13 mouse cellular contexts compared by ENCODE assay signal in the genomic region with DNA sequence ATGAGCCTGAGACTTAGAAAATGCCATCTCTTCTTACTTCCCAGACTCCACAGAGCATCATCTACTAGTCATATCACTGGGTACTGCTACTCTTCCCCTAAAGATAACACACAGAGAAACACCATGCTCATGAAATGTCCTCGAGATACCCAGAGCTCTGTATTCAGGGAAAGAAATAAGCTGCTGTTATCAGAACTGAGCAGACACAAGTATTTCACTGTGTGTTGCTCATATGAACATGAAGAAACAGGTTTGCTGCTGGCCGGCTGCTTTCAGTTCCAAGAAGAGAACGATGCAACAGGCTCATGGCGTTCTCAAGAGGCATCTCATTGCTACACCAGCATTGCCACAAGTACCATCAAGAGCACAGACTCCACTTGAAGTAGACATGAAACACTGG. TPM values are rescaled to one million over a fixed set of nuclear protein-coding genes. Genes with fewer than 3 reads are reported as not detected.
DNase-seq lines count a peak whose midpoint lies in the region; ATAC-seq and TF ChIP-seq lines count a peak whose summit lies in the region.
"Had no signal": no experiment of that assay in that cellular context is flagged by ENCODE, and none has a peak within 500 bp of the region (broad histone marks: within the 10 kb centered on the region; RNA-seq: fewer than 3 reads in every experiment).

No protein-coding gene starts in this region.

- no peak for TF ChIP-seq EP300 in heart, adult 2 months (IDR thresholded peaks at IDR 0.05; ENCODE audit: insufficient read depth, low read depth, low read length)

- H3K4me1 ChIP-seq in heart, embryonic 12.5 days (replicated peaks) = peaks cover 1% of the 10 kb centered on the region
- H3K4me1 ChIP-seq in heart, adult 2 months (ENCODE audit: control insufficient read depth, insufficient read depth, low read length) = no peaks in the 10 kb centered on the region
- peaks cover 2% of the 10 kb centered on the region; the same call in 1 of the 2 replicates for H3K4me1 ChIP-seq in bone marrow, adult 2 months (ENCODE audit: control insufficient read depth, insufficient read depth, low read length)
- peaks cover 83% of the 10 kb centered on the region for H3K4me1 ChIP-seq in liver, embryonic 12.5 days
- H3K4me1 ChIP-seq: forebrain, embryonic 10.5 days had no signal

- intact Hi-C loops in heart, adult 2 months (cut with DNase I) = no loop called here
- intact Hi-C loops in gastrocnemius, postnatal 14 days (cut with DNase I; ENCODE audit: low total_unique reads) = no loop called here

- H3K27ac ChIP-seq in heart, embryonic 12.5 days (ENCODE audit: poor library complexity, severe bottlenecking) = no peak overlapping the region
- H3K27ac ChIP-seq in heart, adult 2 months = no peak overlapping the region
- H3K27ac ChIP-seq in bone marrow, adult 2 months (ENCODE audit: control insufficient read depth, insufficient read depth, low read depth, low read length, poor library complexity) = peak overlapping the region; percentile 76; the same call in 1 of the 2 replicates
- H3K27ac ChIP-seq in liver, embryonic 12.5 days = peak overlapping the region; percentile 98
- H3K27ac ChIP-seq: forebrain, embryonic 10.5 days; macrophage had no signal

- TF ChIP-seq CTCF in heart, adult 2 months (IDR thresholded peaks at IDR 0.05) = no peak
- TF ChIP-seq CTCF in bone marrow, adult 2 months (IDR thresholded peaks at IDR 0.05; ENCODE audit: control insufficient read depth, insufficient read depth, low read length) = no peak

- H3K4me2 ChIP-seq in heart, embryonic 12.5 days = no peak overlapping the region
- H3K4me2 ChIP-seq in liver, embryonic 12.5 days = peak overlapping the region; percentile 56

- no peaks in the 10 kb centered on the region for H3K79me2 ChIP-seq in heart, adult 2 months (replicated peaks; ENCODE audit: control insufficient read depth, insufficient read depth, low read length)

- WGBS in heart, embryonic 12.5 days = 62% methylated on average over 4 of the region's 4 CpGs
- 73% methylated on average over 4 of the region's 4 CpGs for WGBS in heart, adult 2 months
- 52% methylated on average over 4 of the region's 4 CpGs for WGBS in bone marrow, adult 2 months
- WGBS in liver, embryonic 12.5 days (ENCODE audit: insufficient replicate concordance) = 30% methylated on average over 4 of the region's 4 CpGs

- H3K9me3 ChIP-seq in heart, embryonic 12.5 days (replicated peaks) = no peaks in the 10 kb centered on the region
- no peaks in the 10 kb centered on the region for H3K9me3 ChIP-seq in liver, embryonic 12.5 days (replicated peaks)
- H3K9me3 ChIP-seq: forebrain, embryonic 10.5 days had no signal

- no peak overlapping the region for H3K9ac ChIP-seq in heart, embryonic 12.5 days
- no peak overlapping the region for H3K9ac ChIP-seq in heart, adult 2 months (ENCODE audit: low read depth, low read length)
- peak overlapping the region; percentile 58; the same call in 1 of the 2 replicates for H3K9ac ChIP-seq in liver, embryonic 12.5 days

- no peaks in the 10 kb centered on the region for H3K27me3 ChIP-seq in heart, embryonic 12.5 days (replicated peaks)
- no peaks in the 10 kb centered on the region for H3K27me3 ChIP-seq in heart, adult 2 months (ENCODE audit: control insufficient read depth, insufficient read depth, low read length)
- no peaks in the 10 kb centered on the region for H3K27me3 ChIP-seq in liver, embryonic 12.5 days (replicated peaks)

- TF ChIP-seq POLR2A in heart, adult 2 months (IDR thresholded peaks at IDR 0.05; ENCODE audit: insufficient read depth, low read depth, low read length) = no peak
- TF ChIP-seq POLR2A in bone marrow, adult 2 months (IDR thresholded peaks at IDR 0.05; ENCODE audit: borderline replicate concordance, control insufficient read depth, low read depth, low read length) = no peak

- no peaks in the 10 kb centered on the region for H3K36me3 ChIP-seq in heart, embryonic 12.5 days
- no peaks in the 10 kb centered on the region for H3K36me3 ChIP-seq in heart, adult 2 months (ENCODE audit: control insufficient read depth, insufficient read depth, low read length)
- peaks cover 17% of the 10 kb centered on the region for H3K36me3 ChIP-seq in liver, embryonic 12.5 days
- H3K36me3 ChIP-seq: forebrain, embryonic 10.5 days had no signal

- H3K4me3 ChIP-seq in heart, embryonic 12.5 days = no peak overlapping the region
- no peak overlapping the region for H3K4me3 ChIP-seq in heart, adult 2 months
- H3K4me3 ChIP-seq in bone marrow, adult 2 months (replicated peaks; ENCODE audit: control insufficient read depth, low read depth, low read length) = no peak overlapping the region
- H3K4me3 ChIP-seq in liver, embryonic 12.5 days = no peak overlapping the region
- H3K4me3 ChIP-seq: forebrain, embryonic 10.5 days had no signal

- DNase-seq in heart, adult 2 months = no peak
- DNase-seq in lung, postnatal 4 days = peak; percentile 25 to 37
- no peak for DNase-seq in gastrocnemius, postnatal 14 days
- no peak for DNase-seq in adrenal gland, postnatal 10 days
- DNase-seq in kidney, postnatal 14 days = no peak
- DNase-seq: B cell, adult 2 months; cerebellum, adult 11 months; heart, postnatal 10 days had no signal

- ATAC-seq in heart, embryonic 12.5 days (ENCODE audit: insufficient number of reproducible peaks, low FRiP score) = peak; percentile 90
- ATAC-seq in liver, embryonic 12.5 days = peak; percentile 100

RNA-seq across cellular contexts. Expression of gene Ncoa7, which starts 53.3 kb away (rescaled TPM):
- 8.7 and 9.1 TPM in 2 replicates for polyA plus RNA-seq in heart, embryonic 12.5 days (2016; fragmentation: Nextera tagmentation; extraction: Ambion mirVana)
- total RNA-seq in heart, adult 2 months (2021) = 1 to 10 TPM; 3.4 to 4.7 TPM
- polyA plus RNA-seq in heart, adult 2 months (2012; rRNA removed) = 1.2 and 1.5 TPM in 2 replicates
- polyA plus RNA-seq in bone marrow, adult 2 months (2011; ENCODE audit: insufficient read depth, insufficient read length, low replicate concordance, missing spikeins) = 26.2 and 35.6 TPM in 2 replicates
- polyA plus RNA-seq in liver, embryonic 12.5 days (2016; fragmentation: Nextera tagmentation; extraction: Ambion mirVana) = 12.9 and 14.2 TPM in 2 replicates
- 1 to 10 TPM; 4.9 to 5.2 TPM for total RNA-seq in gastrocnemius, postnatal 14 days (2021)
- 10 to 100 TPM; 33.4 to 42.0 TPM for total RNA-seq in adrenal gland, postnatal 10 days (2021)

Comparison
In these comparisons a context has a peak if more than half of its experiments do, and no peak if none do; other contexts are left out.
1. H3K27ac ChIP-seq: peak in bone marrow, adult 2 months (single experiment) and liver, embryonic 12.5 days (single experiment); none in heart, embryonic 12.5 days (single experiment) and heart, adult 2 months (single experiment).
2. DNase-seq: peak in lung, postnatal 4 days (2 of 2); none in heart, adult 2 months (0 of 2), gastrocnemius, postnatal 14 days (single experiment), adrenal gland, postnatal 10 days (single experiment) and kidney, postnatal 14 days (single experiment).